Comparison of ENCODE assay signal across 8 mouse cellular contexts in genomic region chr15:83169772-83170722, GRCm38 (mm10). TPM values are rescaled to one million over a fixed set of nuclear protein-coding genes. Genes with fewer than 3 reads are reported as not detected.
A peak's percentile ranks its signal among the peaks of the same experiment; 100 is the strongest.
DNase-seq lines count a peak whose midpoint lies in the region; ATAC-seq and TF ChIP-seq lines count a peak whose summit lies in the region.

No protein-coding gene starts in this region.

- H3K27me3 ChIP-seq in forebrain, embryonic 10.5 days (ENCODE audit: poor library complexity, severe bottlenecking): no peaks in the 10 kb centered on the region
- H3K27me3 ChIP-seq in forebrain, embryonic 13.5 days: no peaks in the 10 kb centered on the region
- no peaks in the 10 kb centered on the region for H3K27me3 ChIP-seq in heart, embryonic 15.5 days
- H3K27me3 ChIP-seq in liver, embryonic 12.5 days (replicated peaks): no peaks in the 10 kb centered on the region
- H3K27me3 ChIP-seq in thymus, adult 2 months (ENCODE audit: control insufficient read depth, insufficient read depth, low read length): no peaks in the 10 kb centered on the region

- no peak overlapping the region for H3K9ac ChIP-seq in forebrain, embryonic 13.5 days
- 0 out of 2 replicates have a peak overlapping the region, but pooled peaks have one; percentile 0 for H3K9ac ChIP-seq in heart, embryonic 15.5 days
- peak overlapping the region; percentile 97 for H3K9ac ChIP-seq in liver, embryonic 12.5 days

- no peak for DNase-seq in forebrain, embryonic 10.5 days (ENCODE audit: extremely low spot score, low spot score)
- peak; percentile 82 for DNase-seq in c-Kit-negative CD71-positive TER-119-positive erythroid progenitor cells, embryonic 14.5 days (ENCODE audit: low read depth, low spot score)
- peak; percentile 41 to 54 for DNase-seq in spleen, postnatal 14 days (ENCODE audit: low spot score in 2 of 2)
- DNase-seq in thymus, adult 2 months: no peak
- no peak for DNase-seq in urinary bladder, adult 18-20 months (ENCODE audit: low spot score in 2 of 2)

- H3K4me1 ChIP-seq in forebrain, embryonic 10.5 days: peaks cover 39% of the 10 kb centered on the region
- H3K4me1 ChIP-seq in forebrain, embryonic 13.5 days: peaks cover 27% of the 10 kb centered on the region
- H3K4me1 ChIP-seq in heart, embryonic 15.5 days (replicated peaks): peaks cover 51% of the 10 kb centered on the region
- peaks cover 91% of the 10 kb centered on the region for H3K4me1 ChIP-seq in liver, embryonic 12.5 days
- H3K4me1 ChIP-seq in thymus, adult 2 months (replicated peaks; ENCODE audit: control insufficient read depth, insufficient read depth, low read length): peaks cover 12% of the 10 kb centered on the region

- H3K9me3 ChIP-seq in forebrain, embryonic 10.5 days: no peaks in the 10 kb centered on the region
- H3K9me3 ChIP-seq in forebrain, embryonic 13.5 days (replicated peaks): no peaks in the 10 kb centered on the region
- no peaks in the 10 kb centered on the region for H3K9me3 ChIP-seq in heart, embryonic 15.5 days (replicated peaks)
- no peaks in the 10 kb centered on the region for H3K9me3 ChIP-seq in liver, embryonic 12.5 days (replicated peaks)

- no peak for TF ChIP-seq CTCF in thymus, adult 2 months (IDR thresholded peaks at IDR 0.05; ENCODE audit: borderline replicate concordance, control insufficient read depth, extremely low read depth, insufficient read depth, low read length, poor library complexity)

- H3K4me3 ChIP-seq in forebrain, embryonic 10.5 days: peak overlapping the region; percentile 66; the same call in 1 of the 2 replicates
- H3K4me3 ChIP-seq in forebrain, embryonic 13.5 days: no peak overlapping the region
- no peak overlapping the region; the same call in 1 of the 2 replicates for H3K4me3 ChIP-seq in heart, embryonic 15.5 days
- H3K4me3 ChIP-seq in liver, embryonic 12.5 days: peak overlapping the region; percentile 94
- no peak overlapping the region for H3K4me3 ChIP-seq in thymus, adult 2 months (ENCODE audit: control insufficient read depth, insufficient read depth, low read length)

- no peak for TF ChIP-seq POLR2A in thymus, adult 2 months (IDR thresholded peaks at IDR 0.05; ENCODE audit: control insufficient read depth, extremely low read depth, insufficient read depth, low read length, poor library complexity)

- WGBS in forebrain, embryonic 10.5 days: 88% methylated on average over 8 of the region's 8 CpGs
- 88% methylated on average over 8 of the region's 8 CpGs for WGBS in forebrain, embryonic 13.5 days
- WGBS in heart, embryonic 15.5 days: 79% methylated on average over 8 of the region's 8 CpGs
- WGBS in liver, embryonic 12.5 days (ENCODE audit: insufficient replicate concordance): 36% methylated on average over 8 of the region's 8 CpGs
- WGBS in thymus, adult 2 months: 86% methylated on average over 8 of the region's 8 CpGs

- peak overlapping the region; percentile 0 for H3K27ac ChIP-seq in forebrain, embryonic 10.5 days
- no peak overlapping the region for H3K27ac ChIP-seq in forebrain, embryonic 13.5 days
- H3K27ac ChIP-seq in heart, embryonic 15.5 days: peak overlapping the region; percentile 28; the same call in 1 of the 2 replicates
- peak overlapping the region; percentile 95 for H3K27ac ChIP-seq in liver, embryonic 12.5 days
- no peak overlapping the region for H3K27ac ChIP-seq in thymus, adult 2 months (ENCODE audit: control insufficient read depth, insufficient read depth, low read length)

- peaks cover 6% of the 10 kb centered on the region for H3K36me3 ChIP-seq in forebrain, embryonic 10.5 days (replicated peaks)
- H3K36me3 ChIP-seq in forebrain, embryonic 13.5 days (ENCODE audit: poor library complexity, severe bottlenecking): peaks cover 5% of the 10 kb centered on the region
- no peaks in the 10 kb centered on the region for H3K36me3 ChIP-seq in heart, embryonic 15.5 days
- H3K36me3 ChIP-seq in liver, embryonic 12.5 days: peaks cover 41% of the 10 kb centered on the region
- no peaks in the 10 kb centered on the region for H3K36me3 ChIP-seq in thymus, adult 2 months (ENCODE audit: control insufficient read depth, insufficient read depth, low read length)

- ATAC-seq in forebrain, embryonic 13.5 days: no peak
- ATAC-seq in heart, embryonic 15.5 days (replicated peaks; ENCODE audit: insufficient number of reproducible peaks, insufficient read depth, low FRiP score, low read depth): no peak
- ATAC-seq in liver, embryonic 12.5 days: peak; percentile 90

- H3K4me2 ChIP-seq in forebrain, embryonic 13.5 days: no peak overlapping the region
- peak overlapping the region; percentile 88 for H3K4me2 ChIP-seq in heart, embryonic 15.5 days
- H3K4me2 ChIP-seq in liver, embryonic 12.5 days: peak overlapping the region; percentile 95

RNA-seq across cellular contexts. Expression of gene Cyb5r3, which starts 2.3 kb away (rescaled TPM):
- polyA plus RNA-seq in forebrain, embryonic 10.5 days (2016; fragmentation: Nextera tagmentation; extraction: Ambion mirVana): 187 and 200 TPM in 2 replicates
- 99.0 and 107 TPM in 2 replicates for polyA plus RNA-seq in forebrain, embryonic 13.5 days (2015; fragmentation: Nextera tagmentation; extraction: Ambion mirVana)
- polyA plus RNA-seq in heart, embryonic 15.5 days (2015; fragmentation: Nextera tagmentation; extraction: Ambion mirVana): 114 and 155 TPM in 2 replicates
- 151 and 172 TPM in 2 replicates for polyA plus RNA-seq in liver, embryonic 12.5 days (2016; fragmentation: Nextera tagmentation; extraction: Ambion mirVana)
- 60.5 and 61.7 TPM in 2 replicates for polyA plus RNA-seq in thymus, adult 2 months (2012; rRNA removed)

RNA-seq across cellular contexts. Expression of gene Poldip3, which starts 20.9 kb away (rescaled TPM):
- 180 and 185 TPM in 2 replicates for polyA plus RNA-seq in forebrain, embryonic 10.5 days (2016; fragmentation: Nextera tagmentation; extraction: Ambion mirVana)
- 155 and 168 TPM in 2 replicates for polyA plus RNA-seq in forebrain, embryonic 13.5 days (2015; fragmentation: Nextera tagmentation; extraction: Ambion mirVana)
- 59.0 and 83.2 TPM in 2 replicates for polyA plus RNA-seq in heart, embryonic 15.5 days (2015; fragmentation: Nextera tagmentation; extraction: Ambion mirVana)
- polyA plus RNA-seq in liver, embryonic 12.5 days (2016; fragmentation: Nextera tagmentation; extraction: Ambion mirVana): 83.0 and 86.7 TPM in 2 replicates
- polyA plus RNA-seq in thymus, adult 2 months (2012; rRNA removed): 108 and 123 TPM in 2 replicates

RNA-seq across cellular contexts. Expression of gene Rrp7a, which starts 47.4 kb away (rescaled TPM):
- 81.9 and 86.5 TPM in 2 replicates for polyA plus RNA-seq in forebrain, embryonic 10.5 days (2016; fragmentation: Nextera tagmentation; extraction: Ambion mirVana)
- 64.2 and 77.1 TPM in 2 replicates for polyA plus RNA-seq in forebrain, embryonic 13.5 days (2015; fragmentation: Nextera tagmentation; extraction: Ambion mirVana)
- polyA plus RNA-seq in heart, embryonic 15.5 days (2015; fragmentation: Nextera tagmentation; extraction: Ambion mirVana): 35.0 and 42.6 TPM in 2 replicates
- 36.5 and 42.3 TPM in 2 replicates for polyA plus RNA-seq in liver, embryonic 12.5 days (2016; fragmentation: Nextera tagmentation; extraction: Ambion mirVana)
- 168 and 179 TPM in 2 replicates for polyA plus RNA-seq in thymus, adult 2 months (2012; rRNA removed)

Comparison
In these comparisons a context has a peak if more than half of its experiments do, and no peak if none do; other contexts are left out.
1. H3K27ac ChIP-seq: peak in forebrain, embryonic 10.5 days (single experiment), heart, embryonic 15.5 days (single experiment) and liver, embryonic 12.5 days (single experiment); none in forebrain, embryonic 13.5 days (single experiment) and thymus, adult 2 months (single experiment).
2. H3K4me3 ChIP-seq: peak in forebrain, embryonic 10.5 days (single experiment) and liver, embryonic 12.5 days (single experiment); none in forebrain, embryonic 13.5 days (single experiment), heart, embryonic 15.5 days (single experiment) and thymus, adult 2 months (single experiment).
3. DNase-seq: peak in c-Kit-negative CD71-positive TER-119-positive erythroid progenitor cells, embryonic 14.5 days (single experiment) and spleen, postnatal 14 days (2 of 2); none in forebrain, embryonic 10.5 days (single experiment), thymus, adult 2 months (single experiment) and urinary bladder, adult 18-20 months (0 of 2).